Mouse (Mus musculus) erythroblast, embryonic 14.5 days (primary cell): ENCODE measurements around the gene Tmem63a.

Source experiments
- GATA1 ChIP-seq: IDR thresholded peaks from 2 replicates; pipeline ENCODE4 v1.6.1; 2012; ENCODE audit warnings: low read length, inconsistent platforms, mixed read lengths
- TAL1 ChIP-seq: IDR thresholded peaks from 3 replicates; pipeline ENCODE4 v1.6.1; 2012; ENCODE audit warnings: low read length, inconsistent platforms, mixed read lengths

DNA sequence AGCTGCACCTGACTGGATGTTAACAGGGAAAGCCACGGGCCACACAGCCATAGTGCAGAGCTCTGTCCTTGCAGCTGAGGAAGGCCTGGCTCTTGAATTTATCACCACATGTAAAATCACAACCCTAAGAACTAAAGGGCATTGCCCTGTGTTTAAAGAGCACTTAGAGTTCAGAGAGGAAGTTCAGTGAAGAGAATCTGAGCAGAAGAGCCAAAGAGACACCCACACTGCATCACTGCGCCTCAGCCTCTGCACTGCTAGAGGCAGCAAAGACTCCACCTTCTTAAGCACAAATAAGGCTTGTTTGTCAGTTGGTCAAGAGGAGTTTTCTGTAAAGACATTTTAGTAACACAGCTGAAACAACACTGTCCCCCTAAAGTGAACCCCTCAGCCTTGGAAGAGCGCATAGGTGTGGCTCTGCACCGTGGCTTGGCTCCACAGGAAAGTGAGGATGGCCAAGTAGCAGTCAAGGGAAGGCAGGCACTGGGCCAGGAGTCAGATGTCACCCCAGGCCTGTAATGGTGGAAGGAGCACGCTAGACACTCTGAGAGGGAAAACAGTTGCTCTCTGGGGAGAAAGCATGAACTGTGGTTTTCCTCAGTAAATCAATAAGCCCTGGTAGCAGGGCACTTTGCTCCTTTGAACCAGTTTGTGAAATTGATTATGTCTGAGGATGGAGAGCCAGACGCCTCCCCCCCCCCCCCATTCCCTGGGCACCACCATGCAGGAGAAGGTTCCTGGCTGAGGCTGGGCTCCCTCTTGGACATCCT, 72.8 kb downstream of the Tmem63a start:
- TF ChIP-seq GATA1 (no peak), TAL1 (no peak)
